Mouse (Mus musculus) MEL (cell line): ENCODE data around the gene Gramd4. TPM values are rescaled to one million over a fixed set of nuclear protein-coding genes. Genes with fewer than 3 reads are reported as not detected.
"Not testable (repeated sequence)": the region's sequence is repeated elsewhere in the genome, so short reads cannot be mapped to it uniquely, and the experiment has no call there.

Source experiments
- DNase-seq: peaks from one replicate; pipeline ENCODE4 v3.0.0; 2011; ENCODE audit warnings: low read depth, low spot score
- H3K27ac ChIP-seq: 2 replicates; pipeline ENCODE4 v1.5.1; 2012; ENCODE audit warnings: low read depth, mild to moderate bottlenecking, control low read depth, low read length, moderate library complexity; ENCODE audit not compliant: control insufficient read depth
- H3K27me3 ChIP-seq, 2 experiments: fragments of 150-350 bp in 1 of 2; sonication (generic) in 1 of 2; 2 replicates each; pipeline ENCODE4 v1.6.1; 2012; ENCODE audit warnings: low read length in 2 of 2, mild to moderate bottlenecking in 2 of 2, improper control_type of control experiment in 1 of 2, moderate library complexity in 1 of 2; ENCODE audit not compliant: insufficient read depth in 2 of 2, control insufficient read depth in 1 of 2
- H3K36me3 ChIP-seq, 2 experiments: 2 replicates each; pipeline ENCODE4 v1.6.1; 2012 to 2014; ENCODE audit warnings: low read length in 2 of 2, improper control_type of control experiment in 1 of 2, inconsistent platforms in 1 of 2, mild to moderate bottlenecking in 1 of 2; ENCODE audit not compliant: insufficient read depth in 2 of 2, control insufficient read depth in 1 of 2
- H3K4me1 ChIP-seq, 2 experiments: fragments of 150-350 bp in 1 of 2; sonication (generic) in 1 of 2; 2 replicates each; pipeline ENCODE4 v1.6.1; 2012; ENCODE audit warnings: low read length in 2 of 2, improper control_type of control experiment in 1 of 2, mild to moderate bottlenecking in 1 of 2; ENCODE audit not compliant: insufficient read depth in 2 of 2, control insufficient read depth in 1 of 2
- H3K4me3 ChIP-seq, 2 experiments: fragments of 150-350 bp in 1 of 2; sonication (generic) in 1 of 2; 2 replicates each; pipeline ENCODE4 v1.5.1; 2012; ENCODE audit warnings: low read depth in 2 of 2, low read length in 2 of 2, mild to moderate bottlenecking in 2 of 2, moderate library complexity in 2 of 2, control low read depth in 1 of 2, improper control_type of control experiment in 1 of 2; ENCODE audit not compliant: control insufficient read depth in 1 of 2, insufficient read depth in 1 of 2
- H3K79me2 ChIP-seq: 2 replicates; pipeline ENCODE4 v1.6.1; 2012; ENCODE audit warnings: mild to moderate bottlenecking, low read length, moderate library complexity; ENCODE audit not compliant: control insufficient read depth, poor library complexity, insufficient read depth
- H3K9ac ChIP-seq: 2 replicates; pipeline ENCODE4 v1.6.1; 2012; ENCODE audit warnings: low read depth, mild to moderate bottlenecking, control low read depth, low read length, moderate library complexity; ENCODE audit not compliant: control insufficient read depth, poor library complexity, severe bottlenecking
- H3K9me3 ChIP-seq: fragments of 150-350 bp; sonication (generic); replicated peaks from 2 replicates; pipeline ENCODE4 v1.6.1; 2012; ENCODE audit warnings: mild to moderate bottlenecking, low read length, improper control_type of control experiment, moderate library complexity; ENCODE audit not compliant: insufficient read depth
- E2F4 ChIP-seq: IDR thresholded peaks from 2 replicates; pipeline ENCODE4 v1.6.1; 2011; ENCODE audit warnings: low read depth, low read length, improper control_type of control experiment, borderline replicate concordance
- ELF1 ChIP-seq: IDR thresholded peaks from 2 replicates; pipeline ENCODE4 v1.6.1; 2014; ENCODE audit warnings: low read depth, mild to moderate bottlenecking, inconsistent platforms, low read length, improper control_type of control experiment, moderate library complexity
- EP300 ChIP-seq, 2 experiments: IDR thresholded peaks; 2 replicates each; pipeline ENCODE4 v1.6.1; 2011; ENCODE audit warnings: improper control_type of control experiment in 2 of 2, low read length in 2 of 2, low read depth in 1 of 2, mild to moderate bottlenecking in 1 of 2
- ETS1 ChIP-seq: IDR thresholded peaks from 2 replicates; pipeline ENCODE4 v1.6.1; 2012; ENCODE audit warnings: low read depth, mild to moderate bottlenecking, inconsistent platforms, low read length, improper control_type of control experiment, moderate library complexity
- HCFC1 ChIP-seq: IDR thresholded peaks from 2 replicates; pipeline ENCODE4 v1.6.1; 2012; ENCODE audit warnings: low read depth, mild to moderate bottlenecking, inconsistent platforms, low read length, improper control_type of control experiment, moderate library complexity
- MAFK ChIP-seq: IDR thresholded peaks from 2 replicates; pipeline ENCODE4 v1.6.1; 2011; ENCODE audit warnings: low read depth, mild to moderate bottlenecking, low read length, improper control_type of control experiment, borderline replicate concordance
- MAX ChIP-seq: IDR thresholded peaks from 2 replicates; pipeline ENCODE4 v1.6.1; 2011; ENCODE audit warnings: low read length, improper control_type of control experiment
- MAZ ChIP-seq: IDR thresholded peaks from 2 replicates; pipeline ENCODE4 v1.6.1; 2012; ENCODE audit warnings: low read depth, mild to moderate bottlenecking, inconsistent platforms, low read length, improper control_type of control experiment
- MEF2A ChIP-seq: IDR thresholded peaks from 2 replicates; pipeline ENCODE4 v1.6.1; 2014; ENCODE audit warnings: low read depth, mild to moderate bottlenecking, inconsistent platforms, low read length, improper control_type of control experiment; ENCODE audit not compliant: poor library complexity, insufficient replicate concordance, severe bottlenecking; ENCODE audit errors: extremely low read depth
- MXI1 ChIP-seq: IDR thresholded peaks from 2 replicates; pipeline ENCODE4 v1.6.1; 2011; ENCODE audit warnings: mild to moderate bottlenecking, low read depth, low read length, improper control_type of control experiment
- NRF1 ChIP-seq: IDR thresholded peaks from 2 replicates; pipeline ENCODE4 v1.6.1; 2014; ENCODE audit warnings: low read depth, mild to moderate bottlenecking, inconsistent platforms, low read length, improper control_type of control experiment, moderate library complexity; ENCODE audit not compliant: poor library complexity, insufficient read depth, severe bottlenecking
- RCOR1 ChIP-seq: IDR thresholded peaks from 2 replicates; pipeline ENCODE4 v1.6.1; 2012; ENCODE audit warnings: low read depth, mild to moderate bottlenecking, inconsistent platforms, low read length, improper control_type of control experiment
- TCF12 ChIP-seq: IDR thresholded peaks from 2 replicates; pipeline ENCODE4 v1.6.1; 2014; ENCODE audit warnings: low read depth, mild to moderate bottlenecking, inconsistent platforms, low read length, improper control_type of control experiment, moderate library complexity
- USF1 ChIP-seq: IDR thresholded peaks from 2 replicates; pipeline ENCODE4 v1.6.1; 2014; ENCODE audit warnings: low read depth, mild to moderate bottlenecking, inconsistent platforms, low read length, improper control_type of control experiment, moderate library complexity
- USF2 ChIP-seq, 2 experiments: IDR thresholded peaks; 2 replicates each; pipeline ENCODE4 v1.6.1; 2011 to 2012; ENCODE audit warnings: improper control_type of control experiment in 2 of 2, low read length in 2 of 2, borderline replicate concordance in 1 of 2, inconsistent platforms in 1 of 2, low read depth in 1 of 2, mild to moderate bottlenecking in 1 of 2; ENCODE audit not compliant: insufficient read depth in 1 of 2
- ZMIZ1 ChIP-seq: IDR thresholded peaks from 2 replicates; pipeline ENCODE4 v1.6.1; 2012; ENCODE audit warnings: low read depth, mild to moderate bottlenecking, inconsistent platforms, low read length, improper control_type of control experiment, moderate library complexity
- polyA plus RNA-seq, 2 experiments: library from polyadenylated mRNA; stranded (reverse) in 1 of 2; unstranded in 1 of 2; fragments of >175 nt in 1 of 2; fragments of >200 nt in 1 of 2; gene quantifications; 2 replicates each; pipeline versions ENCODE4 v1.2.1 to v1.2.4; 2012; ENCODE audit warnings: low replicate concordance in 2 of 2, low read depth in 1 of 2; ENCODE audit not compliant: insufficient read length in 2 of 2, insufficient read depth in 1 of 2, missing spikeins in 1 of 2
- total RNA-seq: library from RNA; depleted of rRNA; stranded (reverse); fragments of 300-350 nt; gene quantifications from 2 replicates; pipeline ENCODE4 v1.2.3, GENCODE M21; 2012

Gramd4 gene
- total and polyA plus RNA-seq, 3 experiments = 35.2 to 43.1 (median 38.0) TPM

- TF ChIP-seq USF2 (IDR thresholded peaks at IDR 0.05; ENCODE audit: borderline replicate concordance in 1 of 2, insufficient read depth in 1 of 2, low read depth in 1 of 2, low read length in 2 of 2) = no peak
Measured at GRCm38 (mm10) chr15:86180427-86180826, 122.9 kb downstream of the Gramd4 start (continued).

GRCm38 (mm10) chr15:86181321-86181720, 123.8 kb downstream of the Gramd4 start:
- H3K27me3 ChIP-seq, H3K79me2 ChIP-seq, DNase-seq, H3K4me3 ChIP-seq, H3K9ac ChIP-seq, H3K27ac ChIP-seq, H3K9me3 ChIP-seq: not testable (repeated sequence)
- H3K36me3 ChIP-seq = peaks cover 0 to 17% of the 10 kb centered on the region in 2 experiments; a peak in 2 of 4 replicates
- H3K4me1 ChIP-seq = peaks cover 11 to 35% of the 10 kb centered on the region in 2 experiments

GRCm38 (mm10) chr15:86181941-86182439, 124.5 kb downstream of the Gramd4 start:
- peaks cover 0 to 1% of the 10 kb centered on the region in 2 experiments; a peak in 1 of 4 replicates for H3K27me3 ChIP-seq
- peak overlapping the region in 1 of 2 experiments; percentile 19; a peak in 1 of 4 replicates for H3K4me3 ChIP-seq
- peaks cover 11 to 41% of the 10 kb centered on the region in 2 experiments for H3K4me1 ChIP-seq
- H3K79me2 ChIP-seq = peaks cover 3% of the 10 kb centered on the region; the same call in 1 of the 2 replicates
- H3K36me3 ChIP-seq = peaks cover 0 to 17% of the 10 kb centered on the region in 2 experiments; a peak in 2 of 4 replicates
- DNase-seq = peak; percentile 42
- H3K9me3 ChIP-seq = no peaks in the 10 kb centered on the region
- peak overlapping the region; percentile 20; the same call in 1 of the 2 replicates for H3K27ac ChIP-seq
- H3K9ac ChIP-seq = peak overlapping the region; percentile 31; the same call in 1 of the 2 replicates
- TF ChIP-seq ZMIZ1 = no peak
- TF ChIP-seq TCF12 = peak; percentile 41; the same call in 1 of the 2 replicates
- no peak for TF ChIP-seq MEF2A
- no peak for TF ChIP-seq USF1
- TF ChIP-seq ELF1 = peak; percentile 59; the same call in 1 of the 2 replicates
- TF ChIP-seq MXI1 = no peak
- peak; percentile 34 to 43; a peak in 2 of 4 replicates for TF ChIP-seq EP300 (IDR thresholded peaks at IDR 0.05; ENCODE audit: low read depth in 1 of 2, low read length in 2 of 2)
- TF ChIP-seq MAX = no peak
- TF ChIP-seq ETS1 = peak; percentile 58
- TF ChIP-seq NRF1 = no peak
- 0 out of 2 replicates have a peak, but pooled peaks have one; percentile 28 for TF ChIP-seq HCFC1
- 0 out of 2 replicates have a peak, but pooled peaks have one; percentile 22 for TF ChIP-seq RCOR1
- TF ChIP-seq MAZ = peak; percentile 66; the same call in 1 of the 2 replicates
- no peak for TF ChIP-seq E2F4
- TF ChIP-seq MAFK = no peak
- TF ChIP-seq, all 39 proteins: peak for 7
